Mouse (Mus musculus): ENCODE measurements around the gene Grip1. TPM values are rescaled to one million over a fixed set of nuclear protein-coding genes. Genes with fewer than 3 reads are reported as not detected.

The Grip1 gene
- total and polyA plus RNA-seq, 2 experiments from 2014 or later: 14.3 to 31.2 TPM

- 59% methylated on average over 7 of the region's 7 CpGs for WGBS
- H3K4me2 ChIP-seq (ENCODE audit: low read depth, low read length): no peak overlapping the region
- no peak overlapping the region for H3K27ac ChIP-seq
- H3K4me1 ChIP-seq (ENCODE audit: insufficient read depth, low read length): no peaks in the 10 kb centered on the region
- H3K27me3 ChIP-seq (ENCODE audit: insufficient read depth, low read length): no peaks in the 10 kb centered on the region
- no peak overlapping the region for H3K4me3 ChIP-seq (ENCODE audit: low read length)
- H3K9ac ChIP-seq (replicated peaks; ENCODE audit: low read length): no peak overlapping the region
- ATAC-seq: no peak
- TF ChIP-seq CTCF (IDR thresholded peaks at IDR 0.05; ENCODE audit: low read depth): no peak
- no peaks in the 10 kb centered on the region for H3K36me3 ChIP-seq (ENCODE audit: insufficient read depth, low read length)
- 0 out of 2 replicates have a peak, but pooled peaks cover 5% of the 10 kb centered on the region for H3K9me3 ChIP-seq (ENCODE audit: low read length)
- DNase-seq (ENCODE audit: low spot score): no peak
Measured at GRCm38 (mm10) chr10:119660677-119661353, 207.2 kb downstream of the Grip1 start.

- Histone ChIP-seq H3K9ac (replicated peaks; ENCODE audit: low read length) (no peak overlapping the region), H3K9me3 (ENCODE audit: low read length) (no peaks in the 10 kb centered on the region), H3K4me3 (ENCODE audit: low read length) (no peak overlapping the region), H3K36me3 (ENCODE audit: insufficient read depth, low read length) (no peaks in the 10 kb centered on the region), H3K4me1 (ENCODE audit: insufficient read depth, low read length) (no peaks in the 10 kb centered on the region), H3K27me3 (ENCODE audit: insufficient read depth, low read length) (no peaks in the 10 kb centered on the region), H3K4me2 (ENCODE audit: low read depth, low read length) (no peak overlapping the region), H3K27ac (no peak overlapping the region)
- no peak for TF ChIP-seq CTCF (IDR thresholded peaks at IDR 0.05; ENCODE audit: low read depth)
- no peak for ATAC-seq
- DNase-seq (ENCODE audit: low spot score): no peak
- 75% methylated on average over 9 of the region's 9 CpGs for WGBS
Measured at GRCm38 (mm10) chr10:119663586-119663985, 210.0 kb downstream of the Grip1 start.

DNA sequence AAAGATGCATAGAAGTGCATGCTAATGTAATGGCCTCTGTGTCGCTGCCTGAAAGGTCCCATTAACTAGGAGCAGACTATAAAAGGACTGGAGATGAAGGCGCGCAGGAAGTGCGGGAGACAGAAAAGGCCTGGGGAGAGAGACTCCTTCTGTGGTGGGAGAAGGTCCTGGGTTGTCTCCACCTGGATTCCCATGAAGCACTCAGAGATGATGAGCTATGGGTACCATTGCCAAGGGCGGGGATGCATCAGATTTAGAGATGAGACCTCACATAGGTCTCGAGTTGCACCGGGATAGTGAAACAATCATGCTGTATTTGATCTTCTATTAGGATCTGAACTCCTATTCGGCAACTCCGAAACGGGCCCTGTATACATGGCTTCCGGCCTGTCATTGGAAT lies 212.8 kb downstream of the Grip1 start:
- no peaks in the 10 kb centered on the region for H3K36me3 ChIP-seq (ENCODE audit: insufficient read depth, low read length)
- no peak for DNase-seq (ENCODE audit: low spot score)
- H3K4me3 ChIP-seq (ENCODE audit: low read length): no peak overlapping the region
- no peak for ATAC-seq
- no peaks in the 10 kb centered on the region for H3K9me3 ChIP-seq (ENCODE audit: low read length)
- TF ChIP-seq CTCF (IDR thresholded peaks at IDR 0.05; ENCODE audit: low read depth): no peak
- no peak overlapping the region for H3K9ac ChIP-seq (replicated peaks; ENCODE audit: low read length)
- no peak overlapping the region for H3K4me2 ChIP-seq (ENCODE audit: low read depth, low read length)
- WGBS: 89% methylated on average over 11 of the region's 11 CpGs
- H3K27me3 ChIP-seq (ENCODE audit: insufficient read depth, low read length): no peaks in the 10 kb centered on the region
- no peak overlapping the region for H3K27ac ChIP-seq
- H3K4me1 ChIP-seq (ENCODE audit: insufficient read depth, low read length): no peaks in the 10 kb centered on the region

DNA sequence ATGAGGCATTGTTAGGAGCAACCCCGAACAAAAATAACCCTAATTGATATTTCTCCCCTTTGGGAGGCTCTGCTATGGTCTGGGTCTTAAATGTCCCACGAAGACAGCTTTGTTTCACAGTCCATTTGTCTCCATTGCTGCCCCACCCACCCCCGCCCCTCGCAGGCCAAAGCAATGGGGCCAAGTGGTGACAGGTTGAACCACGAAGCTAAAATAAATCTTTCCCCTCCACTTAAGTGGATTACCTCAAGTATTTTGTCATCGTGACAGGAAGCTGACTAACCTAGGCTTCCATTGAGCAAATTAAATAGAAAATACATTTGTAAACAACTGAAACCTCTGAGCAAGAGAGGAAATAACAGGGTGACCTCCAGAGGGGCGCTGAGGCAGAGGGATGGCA lies 216.8 kb downstream of the Grip1 start:
- Histone ChIP-seq H3K27ac (no peak overlapping the region), H3K4me2 (ENCODE audit: low read depth, low read length) (no peak overlapping the region), H3K9me3 (ENCODE audit: low read length) (no peaks in the 10 kb centered on the region), H3K4me1 (ENCODE audit: insufficient read depth, low read length) (no peaks in the 10 kb centered on the region), H3K27me3 (ENCODE audit: insufficient read depth, low read length) (no peaks in the 10 kb centered on the region), H3K4me3 (ENCODE audit: low read length) (no peak overlapping the region), H3K36me3 (ENCODE audit: insufficient read depth, low read length) (no peaks in the 10 kb centered on the region), H3K9ac (replicated peaks; ENCODE audit: low read length) (no peak overlapping the region)
- no peak for DNase-seq (ENCODE audit: low spot score)
- 57% methylated on average over 7 of the region's 7 CpGs for WGBS
- ATAC-seq: no peak
- no peak for TF ChIP-seq CTCF (IDR thresholded peaks at IDR 0.05; ENCODE audit: low read depth)

- Histone ChIP-seq H3K4me1 (ENCODE audit: insufficient read depth, low read length) (peaks cover 10% of the 10 kb centered on the region; the same call in 1 of the 2 replicates), H3K9me3 (ENCODE audit: low read length) (no peaks in the 10 kb centered on the region), H3K27me3 (ENCODE audit: insufficient read depth, low read length) (no peaks in the 10 kb centered on the region), H3K4me3 (ENCODE audit: low read length) (no peak overlapping the region), H3K27ac (peak overlapping the region; percentile 49; the same call in 1 of the 2 replicates), H3K4me2 (ENCODE audit: low read depth, low read length) (no peak overlapping the region), H3K9ac (replicated peaks; ENCODE audit: low read length) (no peak overlapping the region), H3K36me3 (ENCODE audit: insufficient read depth, low read length) (no peaks in the 10 kb centered on the region)
- ATAC-seq: peak; percentile 80
- WGBS: 10% methylated on average over 3 of the region's 3 CpGs
- no peak for TF ChIP-seq CTCF (IDR thresholded peaks at IDR 0.05; ENCODE audit: low read depth)
- DNase-seq (ENCODE audit: low spot score): peak; percentile 63
Measured at GRCm38 (mm10) chr10:119684377-119684826, 230.8 kb downstream of the Grip1 start.

- WGBS: 1% methylated on average over 16 of the region's 16 CpGs
- ATAC-seq (peak; percentile 91), DNase-seq (ENCODE audit: low spot score) (peak; percentile 73)
- Histone ChIP-seq H3K27ac (no peak overlapping the region; the same call in 1 of the 2 replicates), H3K4me2 (ENCODE audit: low read depth, low read length) (peak overlapping the region; percentile 89), H3K36me3 (ENCODE audit: insufficient read depth, low read length) (no peaks in the 10 kb centered on the region), H3K4me3 (ENCODE audit: low read length) (peak overlapping the region; percentile 44), H3K27me3 (ENCODE audit: insufficient read depth, low read length) (no peaks in the 10 kb centered on the region), H3K4me1 (ENCODE audit: insufficient read depth, low read length) (0 out of 2 replicates have a peak, but pooled peaks cover 9% of the 10 kb centered on the region), H3K9me3 (ENCODE audit: low read length) (no peaks in the 10 kb centered on the region), H3K9ac (replicated peaks; ENCODE audit: low read length) (peak overlapping the region; percentile 31; the same call in 1 of the 2 replicates)
- no peak for TF ChIP-seq CTCF (IDR thresholded peaks at IDR 0.05; ENCODE audit: low read depth)
Measured at GRCm38 (mm10) chr10:119691358-119692083, 237.9 kb downstream of the Grip1 start.

All from hindbrain, postnatal 0 days (tissue).